Mouse (Mus musculus): ENCODE data around the gene Hcn2. TPM values are rescaled to one million over a fixed set of nuclear protein-coding genes. Genes with fewer than 3 reads are reported as not detected.

Hcn2 gene
- 7.4 and 8.4 TPM in 2 replicates for polyA plus RNA-seq (2012; rRNA removed)

DNA sequence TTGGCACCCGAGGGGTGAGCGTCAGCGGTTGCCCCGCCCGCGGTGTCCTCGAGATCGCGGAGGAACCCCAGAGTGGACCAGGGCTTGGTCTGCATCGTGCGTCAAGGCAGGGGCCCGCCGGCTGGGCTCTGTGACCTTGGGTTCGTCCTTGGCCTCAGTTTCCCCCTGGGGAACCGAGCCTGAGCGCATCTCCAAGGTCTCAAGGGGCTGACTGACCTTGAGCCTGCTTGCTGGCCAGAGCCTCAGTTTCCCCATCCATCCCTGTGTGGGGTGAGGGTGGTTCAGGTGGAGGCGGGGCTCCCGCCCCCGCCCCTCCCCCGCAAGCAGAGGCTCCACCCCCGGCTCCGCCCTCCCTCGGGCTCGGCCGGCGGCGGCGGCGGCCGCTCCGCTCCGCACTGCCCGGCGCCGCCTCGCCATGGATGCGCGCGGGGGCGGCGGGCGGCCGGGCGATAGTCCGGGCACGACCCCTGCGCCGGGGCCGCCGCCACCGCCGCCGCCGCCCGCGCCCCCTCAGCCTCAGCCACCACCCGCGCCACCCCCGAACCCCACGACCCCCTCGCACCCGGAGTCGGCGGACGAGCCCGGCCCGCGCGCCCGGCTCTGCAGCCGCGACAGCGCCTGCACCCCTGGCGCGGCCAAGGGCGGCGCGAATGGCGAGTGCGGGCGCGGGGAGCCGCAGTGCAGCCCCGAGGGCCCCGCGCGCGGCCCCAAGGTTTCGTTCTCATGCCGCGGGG, at the start of gene Hcn2:
Hcn2 (plus strand) TSS at position 381 of the 734 bp plus-strand sequence.

DNA sequence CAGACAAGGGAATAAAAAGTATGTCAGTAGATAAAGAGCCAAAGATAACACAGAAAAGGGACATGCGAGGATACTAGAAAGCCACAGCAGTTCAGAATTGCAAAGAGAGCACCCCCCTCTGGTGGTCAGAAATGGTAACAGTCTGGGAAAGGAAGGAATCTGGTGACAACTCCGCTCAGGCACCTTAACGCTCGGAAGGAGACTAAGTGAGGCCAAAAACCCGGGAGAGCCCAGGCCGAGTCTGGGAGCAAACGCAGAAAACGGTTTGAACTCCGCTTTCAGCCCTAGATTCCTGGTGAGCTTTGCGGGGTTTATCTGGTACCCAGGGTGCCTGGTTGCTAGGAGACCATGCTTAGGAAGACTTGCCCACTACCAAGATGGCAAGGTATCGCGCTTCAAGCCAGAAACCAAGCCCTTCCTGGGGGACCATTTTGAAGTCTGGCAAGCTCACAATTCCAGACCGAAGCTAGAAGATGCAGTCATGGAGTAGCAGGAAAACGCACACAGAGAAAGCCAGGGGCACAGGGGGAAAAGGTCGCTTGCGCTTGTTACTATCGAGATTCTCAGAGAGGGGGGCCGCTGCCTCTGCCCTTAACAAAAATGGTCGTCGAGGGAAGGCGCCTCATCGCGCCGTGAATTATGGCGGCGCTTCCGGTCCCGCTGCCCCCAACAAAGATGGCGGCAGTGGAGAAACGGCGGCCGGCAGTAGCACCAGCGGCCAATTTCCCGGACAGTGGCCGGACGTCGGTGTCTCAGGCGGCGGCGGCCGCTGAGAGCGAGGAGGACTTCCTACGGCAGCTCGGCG, 47.5 kb upstream of the Hcn2 start, which contains the start of gene Tpgs1:
Tpgs1 (plus strand) TSS at position 599 of the 805 bp plus-strand sequence.

DNA sequence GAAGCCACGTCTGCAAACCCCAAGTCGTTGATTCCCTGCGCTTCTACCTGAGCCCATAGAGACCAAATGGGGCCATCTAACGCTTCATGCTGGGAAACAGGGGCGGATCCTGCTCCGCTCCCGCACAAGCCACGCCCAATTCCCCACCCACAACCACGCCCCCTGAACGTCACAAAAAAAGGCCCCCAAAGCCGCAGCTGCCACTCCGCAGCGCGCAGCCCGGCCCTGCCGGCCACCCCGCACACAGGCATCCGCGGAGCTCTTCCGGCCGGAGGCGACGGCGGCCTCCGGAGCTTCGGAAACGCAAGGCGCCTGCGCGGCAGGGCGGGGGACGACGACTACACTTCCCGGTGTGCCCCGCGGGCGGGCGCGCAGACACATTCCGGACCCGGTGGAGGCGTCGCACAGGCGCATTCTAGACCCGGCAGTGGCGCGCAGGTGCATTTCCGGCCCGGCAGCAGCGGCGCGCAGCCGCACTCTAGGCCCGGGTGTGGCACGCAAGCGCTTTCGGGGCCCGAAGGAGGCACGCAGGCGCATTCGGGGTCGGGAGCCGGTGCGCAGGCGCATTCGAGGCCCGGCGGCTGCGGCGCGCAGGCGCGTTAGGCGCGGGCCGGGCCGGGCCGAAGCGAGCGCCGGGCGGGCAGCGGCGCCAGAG, 34.7 kb upstream of the Hcn2 start, which contains the start of gene Cdc34:
Cdc34 (plus strand) TSS at position 605 of the 655 bp plus-strand sequence.

DNA sequence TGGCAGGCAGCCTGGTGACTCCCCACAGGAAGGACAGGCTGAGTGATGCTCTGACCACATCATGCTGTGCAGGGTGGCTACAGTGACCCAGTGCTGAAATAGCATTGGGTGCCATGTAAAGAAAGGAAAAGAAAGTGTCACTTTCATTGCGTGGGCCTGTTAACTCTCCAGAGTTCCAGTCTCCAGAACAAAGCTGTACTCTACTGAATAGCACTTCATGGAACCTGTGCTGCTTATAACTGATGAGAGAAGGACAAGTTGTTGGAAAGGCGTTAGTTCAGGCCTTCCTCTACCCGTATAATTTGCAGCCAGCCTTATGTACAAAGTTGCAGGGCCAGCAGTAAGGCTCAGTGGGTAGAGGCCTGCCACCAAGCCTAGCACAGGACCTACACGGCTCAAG, 27.7 kb upstream of the Hcn2 start, which contains the start of gene Gzmm:
Gzmm (plus strand) TSS at position 301 of the 400 bp plus-strand sequence.

DNA sequence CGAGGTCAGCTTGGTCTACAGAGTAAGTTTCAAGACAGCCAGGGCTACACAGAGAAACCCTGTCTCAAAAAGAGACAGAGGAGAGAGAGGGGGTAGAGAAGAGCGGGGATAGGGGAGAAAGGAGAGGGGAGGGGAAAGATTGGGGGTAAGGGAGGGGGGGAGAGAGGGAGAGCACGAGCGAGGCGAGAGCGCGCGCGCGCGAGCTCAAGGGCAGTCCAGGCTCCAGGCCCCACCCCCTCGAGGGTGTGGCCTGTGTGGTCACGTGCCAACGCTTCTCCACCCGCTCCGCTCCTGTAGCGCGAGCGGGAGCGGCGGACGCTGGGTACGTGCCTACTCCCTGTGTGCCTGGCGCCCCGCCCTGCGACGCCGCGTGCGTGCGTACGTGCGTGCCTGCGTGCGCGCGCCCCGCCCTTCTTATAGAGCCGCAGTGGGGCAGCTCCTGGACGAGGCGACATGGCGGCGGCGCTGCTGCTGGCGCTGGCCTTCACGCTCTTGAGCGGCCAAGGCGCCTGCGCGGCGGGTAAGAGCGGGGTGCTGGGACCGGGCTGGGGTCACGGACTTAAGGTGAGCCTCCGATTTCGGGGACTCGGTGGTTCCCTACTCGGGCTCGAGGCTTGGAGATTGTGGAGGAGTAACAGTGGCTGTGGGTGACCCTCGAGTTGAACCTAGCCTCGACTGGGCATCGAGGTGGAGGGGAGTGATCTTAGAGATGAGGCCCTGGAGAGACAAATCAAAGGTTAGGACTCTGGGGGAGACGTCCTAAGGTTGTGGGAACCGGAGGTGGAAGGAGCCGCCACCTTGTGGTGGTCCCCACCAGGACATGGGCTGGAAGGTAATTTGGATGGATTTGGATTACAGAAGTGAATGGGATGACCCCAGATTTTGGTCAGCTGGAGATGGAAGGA, 12.1 kb upstream of the Hcn2 start, which contains the start of gene Bsg:
Bsg (plus strand) TSS at position 427 of the 905 bp plus-strand sequence.

DNA sequence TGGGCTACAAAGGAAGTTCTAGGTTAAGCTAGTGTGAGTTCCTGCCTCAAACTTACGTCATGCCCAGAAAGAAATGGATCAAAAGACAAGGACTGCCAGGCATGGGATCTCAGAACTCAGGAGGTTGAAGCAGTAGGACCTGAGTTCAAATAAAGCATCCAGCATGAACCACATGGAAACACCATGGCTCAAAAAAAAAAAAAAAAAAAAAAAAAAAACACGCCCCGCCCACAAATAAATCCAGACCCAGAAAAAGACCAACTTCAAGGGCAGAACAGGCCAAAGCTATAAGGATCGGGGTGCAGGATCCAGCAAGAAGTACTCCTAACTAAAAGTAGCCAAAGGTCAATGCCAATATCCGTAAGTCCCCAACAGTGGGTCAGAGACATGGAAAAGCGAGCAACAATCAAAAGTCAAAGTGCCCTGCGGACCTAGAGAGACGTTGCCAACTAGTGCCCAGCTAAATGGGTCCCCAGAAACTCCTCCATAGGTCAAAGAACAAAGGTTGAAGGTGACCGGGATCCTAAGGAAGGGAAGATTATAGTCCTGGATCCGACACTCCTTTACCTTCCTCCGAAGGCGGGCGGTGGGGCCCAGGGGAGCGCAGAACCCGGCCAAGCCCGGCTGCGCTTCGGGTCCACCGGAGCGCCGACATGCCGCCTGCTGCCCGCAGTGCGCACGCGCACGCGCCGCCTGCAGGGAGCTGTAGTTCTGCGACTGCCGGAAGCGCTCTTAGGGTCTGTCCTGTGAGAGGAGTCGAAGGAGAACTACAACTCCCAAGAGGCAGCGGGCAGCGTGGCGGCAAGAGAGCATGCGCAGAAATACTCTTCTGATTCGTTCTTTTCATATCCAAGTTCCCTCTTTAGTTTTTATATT, 29.7 kb downstream of the Hcn2 start, which contains the start of gene Polrmt:
Polrmt (minus strand) TSS at position 684 of the 876 bp plus-strand sequence.

DNA sequence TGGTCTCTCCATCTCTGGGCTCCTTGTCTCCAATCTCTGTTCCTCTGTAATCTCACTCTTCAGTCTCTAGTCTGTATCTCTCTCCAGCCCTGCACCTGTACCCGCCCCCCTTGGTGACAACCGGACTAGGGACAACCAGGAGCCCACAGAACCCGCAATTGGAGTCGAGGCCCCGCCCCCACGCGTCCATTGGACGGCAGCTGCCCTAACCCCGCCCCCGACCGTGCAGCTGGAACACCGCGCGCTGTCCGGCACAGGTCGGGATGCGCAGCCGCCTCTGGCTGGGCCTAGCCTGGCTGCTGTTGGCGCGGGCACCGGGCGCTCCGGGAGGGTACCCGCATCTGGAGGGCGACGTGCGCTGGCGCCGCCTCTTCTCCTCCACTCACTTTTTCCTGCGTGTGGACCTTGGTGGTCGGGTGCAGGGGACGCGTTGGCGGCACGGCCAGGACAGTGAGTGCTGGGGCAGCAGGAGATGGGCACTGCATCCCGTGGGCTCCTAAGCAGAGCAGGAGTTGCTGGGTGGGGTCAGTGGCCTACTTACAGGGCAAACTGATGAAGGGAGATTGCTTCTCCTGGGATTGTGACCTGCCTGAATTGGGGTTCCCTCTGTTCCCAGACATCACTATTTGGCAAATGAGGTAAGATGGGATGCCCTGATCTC, 38.6 kb downstream of the Hcn2 start, which contains the start of gene Fgf22:
Fgf22 (plus strand) TSS at position 221 of the 661 bp plus-strand sequence.

DNA sequence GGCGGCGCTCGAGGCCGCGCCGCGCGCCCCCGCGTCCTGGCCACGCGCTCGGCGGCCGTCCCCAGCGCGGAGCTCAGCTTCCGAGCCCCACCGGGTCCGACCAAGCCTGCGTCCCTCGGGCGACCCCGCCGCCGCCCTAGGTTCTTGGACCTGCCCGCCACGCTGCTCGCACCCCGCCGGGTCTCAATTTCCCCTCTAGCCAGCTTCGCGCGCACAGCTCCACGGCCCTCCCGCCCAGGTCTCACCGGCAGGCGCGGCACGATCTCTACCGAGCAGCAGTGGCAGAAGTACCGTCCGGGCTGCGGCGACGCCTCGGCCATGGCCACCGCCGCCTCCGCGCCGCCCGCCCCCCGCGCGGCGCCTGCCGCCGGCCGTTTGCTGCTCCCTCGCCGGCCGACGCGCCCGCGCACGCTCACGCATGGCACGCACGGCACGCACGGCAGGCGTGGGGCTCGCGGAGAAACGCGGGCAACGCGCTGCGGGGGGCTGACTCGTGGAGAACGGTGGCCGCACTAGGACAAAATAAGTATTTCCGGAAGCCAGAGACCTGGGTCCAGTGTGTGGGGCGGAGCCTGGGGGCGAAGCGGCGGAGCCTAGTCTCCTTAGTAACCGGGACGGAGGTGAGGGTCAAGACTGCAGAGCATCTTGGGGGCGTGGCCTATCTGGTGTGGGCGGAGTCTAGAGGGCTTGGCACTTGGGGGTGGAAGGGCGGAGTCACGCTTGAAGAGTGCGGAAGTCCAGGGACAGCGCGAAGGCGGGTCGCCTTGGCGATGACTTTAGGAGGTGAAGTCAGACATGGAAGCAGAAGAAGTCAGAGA, 50.3 kb downstream of the Hcn2 start, which contains the start of gene Rnf126:
Rnf126 (minus strand) TSS at position 445 of the 818 bp plus-strand sequence.

DNA sequence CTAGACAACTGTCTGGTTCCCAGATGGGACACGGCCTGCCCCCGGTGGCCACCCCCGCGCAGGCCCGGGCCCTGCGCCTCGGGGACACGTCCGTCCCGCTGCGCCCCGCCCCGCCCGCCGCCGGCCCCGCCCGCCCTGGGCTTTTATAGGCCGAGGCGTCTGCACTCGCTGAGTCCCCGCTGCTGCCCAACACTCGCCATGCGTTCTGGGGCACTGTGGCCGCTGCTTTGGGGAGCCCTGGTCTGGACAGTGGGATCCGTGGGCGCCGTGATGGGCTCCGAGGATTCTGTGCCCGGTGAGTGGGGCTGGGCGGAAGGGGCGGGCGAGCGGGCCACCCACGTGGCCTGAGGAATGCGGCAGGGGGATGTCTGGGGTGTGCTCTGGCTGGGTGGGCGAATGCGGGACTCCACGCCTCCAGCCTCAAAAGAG, 60.7 kb downstream of the Hcn2 start, which contains the start of gene Fstl3:
Fstl3 (plus strand) TSS at position 170 of the 429 bp plus-strand sequence.

Other genes with a start within 250 kb of the Hcn2 start
- not detected in 2 replicates for gene Vmn2r83, start 247.9 kb upstream of the Hcn2 start, polyA plus RNA-seq (2012; rRNA removed)
- 6.7 and 8.7 TPM in 2 replicates for gene Plpp2, start 182.8 kb upstream of the Hcn2 start, polyA plus RNA-seq (2012; rRNA removed)
- 126 and 127 TPM in 2 replicates for gene Mier2, start 161.4 kb upstream of the Hcn2 start, polyA plus RNA-seq (2012; rRNA removed)
- gene Theg, start 129.3 kb upstream of the Hcn2 start, polyA plus RNA-seq (2012; rRNA removed) = not detected in 2 replicates
- gene C2cd4c, start 102.6 kb upstream of the Hcn2 start, polyA plus RNA-seq (2012; rRNA removed) = 5.7 and 7.0 TPM in 2 replicates
- gene Shc2, start 78.7 kb upstream of the Hcn2 start, polyA plus RNA-seq (2012; rRNA removed) = 41.4 and 51.8 TPM in 2 replicates
- 0.13 TPM in 1 of 2 replicates, not detected in the other for gene Odf3l2, start 70.9 kb upstream of the Hcn2 start, polyA plus RNA-seq (2012; rRNA removed)
- 0.74 and 1.9 TPM in 2 replicates for gene Madcam1, start 52.1 kb upstream of the Hcn2 start, polyA plus RNA-seq (2012; rRNA removed)
- gene Tpgs1, start 47.3 kb upstream of the Hcn2 start, polyA plus RNA-seq (2012; rRNA removed) = 71.9 and 73.4 TPM in 2 replicates
- 129 and 130 TPM in 2 replicates for gene Cdc34, start 34.4 kb upstream of the Hcn2 start, polyA plus RNA-seq (2012; rRNA removed)
- 1.2 and 1.8 TPM in 2 replicates for gene Gzmm, start 27.6 kb upstream of the Hcn2 start, polyA plus RNA-seq (2012; rRNA removed)
- 479 and 560 TPM in 2 replicates for gene Bsg, start 12.1 kb upstream of the Hcn2 start, polyA plus RNA-seq (2012; rRNA removed)
- gene Polrmt, start 29.9 kb downstream of the Hcn2 start, polyA plus RNA-seq (2012; rRNA removed) = 63.8 and 70.7 TPM in 2 replicates
- gene Fgf22, start 38.4 kb downstream of the Hcn2 start, polyA plus RNA-seq (2012; rRNA removed) = 0.55 and 0.59 TPM in 2 replicates
- gene Rnf126, start 50.3 kb downstream of the Hcn2 start, polyA plus RNA-seq (2012; rRNA removed) = 151 and 157 TPM in 2 replicates
- 1.9 and 3.5 TPM in 2 replicates for gene Fstl3, start 60.6 kb downstream of the Hcn2 start, polyA plus RNA-seq (2012; rRNA removed)
- 0.10 and 0.13 TPM in 2 replicates for gene Prss57, start 74.3 kb downstream of the Hcn2 start, polyA plus RNA-seq (2012; rRNA removed)
- gene Palm, start 76.9 kb downstream of the Hcn2 start, polyA plus RNA-seq (2012; rRNA removed) = 138 and 149 TPM in 2 replicates
- gene Misp, start 104.4 kb downstream of the Hcn2 start, polyA plus RNA-seq (2012; rRNA removed) = 0.93 and 0.94 TPM in 2 replicates
- 210 and 249 TPM in 2 replicates for gene Ptbp1, start 137.8 kb downstream of the Hcn2 start, polyA plus RNA-seq (2012; rRNA removed)
- gene Prtn3, start 157.8 kb downstream of the Hcn2 start, polyA plus RNA-seq (2012; rRNA removed) = 14.8 and 17.6 TPM in 2 replicates
- 764 and 843 TPM in 2 replicates for gene Plppr3, start 158.0 kb downstream of the Hcn2 start, polyA plus RNA-seq (2012; rRNA removed)
- gene Elane, start 169.6 kb downstream of the Hcn2 start, polyA plus RNA-seq (2012; rRNA removed) = 0.29 and 0.48 TPM in 2 replicates
- 0.32 and 0.45 TPM in 2 replicates for gene Cfd, start 174.2 kb downstream of the Hcn2 start, polyA plus RNA-seq (2012; rRNA removed)
- gene Med16, start 192.3 kb downstream of the Hcn2 start, polyA plus RNA-seq (2012; rRNA removed) = 72.2 and 72.6 TPM in 2 replicates
- gene Gm26602, start 194.2 kb downstream of the Hcn2 start, polyA plus RNA-seq (2012; rRNA removed) = not detected in 2 replicates
- gene Kiss1r, start 200.3 kb downstream of the Hcn2 start, polyA plus RNA-seq (2012; rRNA removed) = 2.9 and 3.3 TPM in 2 replicates
- gene R3hdm4, start 204.6 kb downstream of the Hcn2 start, polyA plus RNA-seq (2012; rRNA removed) = 151 and 165 TPM in 2 replicates
- gene Arid3a, start 210.4 kb downstream of the Hcn2 start, polyA plus RNA-seq (2012; rRNA removed) = 5.7 and 5.8 TPM in 2 replicates
- 56.8 and 61.0 TPM in 2 replicates for gene Wdr18, start 243.5 kb downstream of the Hcn2 start, polyA plus RNA-seq (2012; rRNA removed)

All from central nervous system, embryonic 14 days (tissue).